In the genomic region with DNA sequence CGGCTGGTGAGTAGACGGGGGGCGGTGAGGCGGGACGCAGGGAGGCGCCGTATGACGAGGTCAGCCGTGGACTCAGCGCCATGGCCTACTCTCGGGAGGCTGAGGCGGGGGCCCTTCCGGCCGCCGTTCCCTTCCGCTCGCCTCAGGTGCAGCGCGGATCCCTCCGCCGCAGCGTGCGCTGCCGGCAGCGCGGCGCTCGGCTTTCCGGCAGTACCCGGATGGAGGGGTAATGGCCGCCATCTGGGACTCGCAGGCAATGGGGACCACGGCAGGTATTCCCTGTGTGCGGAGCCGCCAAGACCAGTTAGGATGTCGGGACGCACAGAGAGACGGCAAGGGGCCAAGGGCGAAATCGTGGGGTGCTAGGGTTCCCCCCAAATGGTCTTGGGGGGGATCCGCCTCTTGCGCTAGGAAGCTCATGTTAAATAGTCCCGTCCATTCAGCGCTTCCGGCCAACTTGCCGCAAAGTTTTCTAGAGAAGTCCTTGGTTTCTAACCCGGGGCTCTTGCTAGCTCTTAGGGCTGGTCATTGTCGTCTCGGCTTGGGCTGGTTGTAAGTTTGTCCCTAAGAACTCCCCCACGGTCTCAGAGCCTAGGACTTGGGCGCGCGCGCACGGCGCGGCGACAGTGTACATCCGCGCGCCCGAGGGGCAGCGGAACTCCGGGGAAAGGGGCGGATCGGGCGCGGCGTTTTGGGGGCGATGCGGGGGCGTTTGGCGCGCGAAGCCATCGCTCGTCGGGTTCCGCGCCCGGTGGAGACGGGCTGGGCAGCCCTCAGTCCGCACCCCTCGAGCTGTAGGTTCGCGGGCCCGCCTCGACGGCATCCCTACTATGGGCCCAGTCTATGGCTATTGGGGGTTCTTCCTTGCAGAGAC, we compare ENCODE assay signal across 8 mouse cellular contexts. TPM values are rescaled to one million over a fixed set of nuclear protein-coding genes. Genes with fewer than 3 reads are reported as not detected.
A peak's percentile ranks its signal among the peaks of the same experiment; 100 is the strongest.
DNase-seq lines count a peak whose midpoint lies in the region; ATAC-seq lines count a peak whose summit lies in the region.

Gene Zfp518a, plus strand, starts transcription at position 187 of the 874 bp plus-strand sequence.

- H3K9ac ChIP-seq in hindbrain, embryonic 13.5 days = peak within 1 kb of the TSS; percentile 82

- peak within 1 kb of the TSS; percentile 68 for H3K4me3 ChIP-seq in hindbrain, embryonic 13.5 days

- no peaks in the 10 kb centered on the region for H3K9me3 ChIP-seq in hindbrain, embryonic 13.5 days

- H3K27ac ChIP-seq in hindbrain, embryonic 13.5 days = peak within 1 kb of the TSS; percentile 96

- under 1% methylated on average over 89 of the region's 89 CpGs for WGBS in hindbrain, embryonic 13.5 days

- ATAC-seq in hindbrain, embryonic 13.5 days (ENCODE audit: low FRiP score) = peak; percentile 95

- H3K27me3 ChIP-seq in hindbrain, embryonic 13.5 days = peaks cover 28% of the 10 kb centered on the region

- DNase-seq in NIH3T3 (ENCODE audit: low read depth) = peak; percentile 88
- peak; percentile 94 for DNase-seq in cerebellum, postnatal 14 days
- DNase-seq in frontal cortex, postnatal 14 days (ENCODE audit: low spot score in 2 of 2) = peak; percentile 73 to 82
- peak; percentile 77 to 95 for DNase-seq in layer of hippocampus, postnatal 25 days (ENCODE audit: extremely low spot score in 1 of 2, low spot score in 1 of 2)
- DNase-seq in lung, postnatal 25 days (ENCODE audit: low spot score) = peak; percentile 76
- DNase-seq in retina, embryonic 14.5 days (ENCODE audit: low spot score) = peak; percentile 94
- DNase-seq in thymus, postnatal 4 days = peak; percentile 92

- no peaks in the 10 kb centered on the region for H3K36me3 ChIP-seq in hindbrain, embryonic 13.5 days

- peak within 1 kb of the TSS; percentile 65 for H3K4me2 ChIP-seq in hindbrain, embryonic 13.5 days

- H3K4me1 ChIP-seq in hindbrain, embryonic 13.5 days (replicated peaks) = peaks cover 9% of the 10 kb centered on the region; the same call in 1 of the 2 replicates

RNA-seq across cellular contexts. Expression of gene Zfp518a, which starts in this region (rescaled TPM):
- polyA plus RNA-seq in hindbrain, embryonic 13.5 days (2015; fragmentation: Nextera tagmentation; extraction: Ambion mirVana) = 6.0 and 6.5 TPM in 2 replicates
- 1 to 10 TPM; 8.0 to 8.1 TPM for total RNA-seq in layer of hippocampus, postnatal 25 days (2021)

Comparison
In these comparisons a context has a peak if more than half of its experiments do, and no peak if none do; other contexts are left out.
1. Peak in every context shown above with its lines: DNase-seq, ATAC-seq, H3K4me3 ChIP-seq and H3K27ac ChIP-seq.